Mouse (Mus musculus): Measurements from ENCODE around the gene Syt3. TPM values are rescaled to one million over a fixed set of nuclear protein-coding genes. Genes with fewer than 3 reads are reported as not detected.

Gene Syt3
- 10 to 100 TPM; 58.3 to 70.5 TPM for total RNA-seq (2021)

DNA sequence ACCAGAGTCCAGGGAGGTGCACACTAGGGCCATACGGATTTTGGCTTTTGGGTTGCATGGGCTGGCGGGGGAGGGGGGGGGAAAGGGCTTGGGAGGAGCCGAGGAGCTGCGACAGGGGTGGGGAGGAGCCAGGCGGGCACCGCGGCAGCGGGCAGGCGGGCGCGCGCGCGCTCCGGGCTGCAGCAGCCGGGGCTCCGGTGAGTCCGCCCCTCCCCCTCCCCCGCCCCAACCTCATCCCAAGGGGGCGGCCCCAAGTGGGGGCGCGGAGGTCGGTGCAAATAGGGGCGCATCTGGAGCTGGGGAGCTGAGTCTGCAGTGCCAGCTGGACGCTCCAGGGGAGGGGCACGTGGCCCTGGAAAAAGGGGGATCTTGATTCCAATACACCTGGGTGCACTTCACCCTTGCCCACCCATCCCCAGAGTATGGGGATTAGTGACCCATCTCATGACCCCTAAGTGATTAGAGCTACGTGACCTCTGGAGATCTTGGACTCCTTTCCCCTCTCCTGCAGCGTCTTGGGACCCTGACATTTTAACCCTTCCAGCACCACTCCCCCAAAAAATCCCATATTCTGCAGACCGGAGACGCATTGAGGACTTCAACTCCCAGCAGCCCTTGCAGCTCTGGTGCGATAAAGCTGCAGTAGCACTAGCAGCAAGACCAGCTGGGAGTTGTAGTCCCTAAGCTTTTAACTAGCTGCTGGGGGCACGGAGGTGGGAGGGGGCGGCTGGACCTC is at the start of gene Syt3:
TSS of gene Syt3 (plus strand) at position 123 of the 736 bp plus-strand sequence.
- peak; percentile 73 to 79 for DNase-seq (ENCODE audit: low spot score in 2 of 2)
- intact Hi-C loops (cut with DNase I), result loop anchor here (5.0 kb wide), 1 partner anchor 58 kb away; no protein-coding TSS in a partner anchor

DNA sequence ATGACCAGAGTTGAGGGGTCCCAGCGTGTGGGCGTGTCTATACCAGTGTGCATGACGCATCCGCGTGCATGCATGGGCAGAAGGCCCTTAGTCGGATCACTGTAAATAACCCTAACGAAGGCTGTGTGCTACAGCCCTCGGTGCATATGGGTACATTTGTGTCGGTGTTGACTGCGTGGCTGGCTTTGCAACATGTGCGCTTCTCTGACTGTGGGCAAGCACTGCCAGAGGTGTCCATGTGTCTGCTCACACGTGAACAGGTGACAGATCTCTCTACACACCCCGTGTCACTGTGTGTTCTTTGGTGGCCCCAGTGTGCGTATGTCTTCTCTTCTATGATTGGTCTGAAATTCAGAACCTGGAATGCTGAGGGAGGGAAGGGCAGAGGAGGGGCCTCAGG is 49.8 kb upstream of the Syt3 start:
- DNase-seq (ENCODE audit: low spot score in 2 of 2), result no peak
- intact Hi-C loops (cut with DNase I), result no loop called here

DNA sequence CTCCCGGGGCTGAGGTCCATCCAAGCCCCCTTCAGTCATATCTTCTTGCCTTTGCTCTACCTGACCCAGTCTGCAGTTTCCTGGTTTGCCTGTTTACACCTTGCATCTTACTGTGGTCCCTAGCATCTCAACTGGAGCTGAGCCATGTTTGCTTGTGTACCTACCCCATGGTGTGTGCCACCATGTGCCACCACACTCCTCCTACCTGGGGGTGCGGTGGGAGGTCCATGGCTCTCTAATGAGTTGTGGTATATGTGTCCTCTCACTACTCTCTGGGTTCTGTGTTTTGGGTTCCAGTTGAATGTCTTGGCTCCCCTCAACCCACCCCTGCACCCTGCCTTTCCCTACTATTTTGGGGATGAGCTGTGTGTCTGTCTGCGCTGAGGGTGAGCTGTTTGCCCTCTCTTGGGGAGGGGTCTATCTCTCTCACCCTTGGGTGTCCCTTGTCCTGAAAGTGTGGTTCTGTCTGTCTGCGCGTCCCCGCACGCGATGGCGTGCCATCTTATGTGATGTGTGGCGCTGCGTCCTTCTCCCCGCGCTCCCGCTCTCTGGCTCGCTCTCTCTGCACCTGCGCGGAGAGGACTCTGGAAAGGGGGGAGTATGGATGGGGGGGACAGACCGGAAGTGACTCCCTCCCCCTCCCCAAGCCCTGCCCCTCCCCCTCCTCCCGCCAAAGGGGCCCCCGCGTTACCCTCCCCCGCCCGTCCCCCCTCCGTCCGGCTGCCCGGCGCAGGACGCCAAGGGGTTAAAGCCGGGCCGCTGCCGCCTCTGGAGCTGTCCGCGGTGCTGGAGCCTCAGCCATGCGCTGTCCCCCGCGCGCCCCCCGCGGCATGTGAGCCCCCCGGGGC is 48.6 kb upstream of the Syt3 start:
- peak in 1 of 2 experiments; percentile 72 for DNase-seq (ENCODE audit: low spot score in 2 of 2)
- intact Hi-C loops (cut with DNase I), result no loop called here

DNA sequence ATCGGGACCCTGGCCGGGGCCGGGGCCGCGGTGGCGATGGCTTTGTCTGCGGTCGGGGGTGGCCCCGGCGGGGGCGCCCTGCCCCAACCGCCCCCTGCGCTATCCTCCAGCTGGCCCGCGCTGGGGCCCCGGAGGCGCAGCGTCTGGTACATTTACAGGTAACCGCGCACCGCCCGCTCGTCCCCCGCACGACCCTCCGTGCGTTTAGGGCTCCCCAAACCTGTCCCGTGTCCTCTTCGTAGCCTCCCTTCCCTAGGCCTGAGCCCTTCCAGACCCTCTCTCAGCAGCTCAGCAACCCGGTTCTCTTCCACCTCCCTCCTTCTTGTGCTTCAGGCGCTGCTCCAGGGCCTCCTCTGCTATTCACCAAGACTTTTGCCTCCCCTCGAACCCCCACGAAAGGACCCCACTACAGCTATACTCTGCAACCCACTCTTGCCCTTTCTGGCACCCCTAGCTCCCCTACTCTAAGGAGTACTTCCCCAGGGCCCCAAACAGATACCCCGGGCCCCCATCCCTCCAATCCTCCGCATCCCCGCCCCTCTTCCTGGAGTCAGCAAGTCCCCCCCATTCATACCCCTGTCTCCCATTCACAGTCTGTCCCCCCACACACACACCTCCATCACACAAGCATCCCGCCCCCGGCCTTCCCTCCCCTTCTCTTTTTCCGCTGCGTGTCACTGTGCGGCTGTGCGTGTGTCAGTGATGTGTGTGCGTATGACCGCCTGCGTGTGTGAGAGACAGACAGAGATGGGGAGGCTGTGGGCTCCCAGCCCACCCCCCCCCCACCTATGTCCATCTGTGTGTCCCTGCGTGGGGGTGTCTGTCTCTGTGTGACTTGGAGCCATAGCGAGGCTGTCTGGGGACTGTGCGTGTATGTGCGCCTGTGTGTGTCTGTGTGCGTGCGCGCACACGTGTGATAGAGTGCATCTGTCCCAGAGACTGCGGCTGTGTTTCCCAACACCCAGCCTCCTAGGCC is 47.6 kb upstream of the Syt3 start:
- intact Hi-C loops (cut with DNase I), result loop anchor here (2.0 kb wide), 1 partner anchor 26 kb away; the partner anchor contains the start of gene Shank1
- DNase-seq (ENCODE audit: low spot score in 2 of 2), result peak; percentile 65 to 69

DNA sequence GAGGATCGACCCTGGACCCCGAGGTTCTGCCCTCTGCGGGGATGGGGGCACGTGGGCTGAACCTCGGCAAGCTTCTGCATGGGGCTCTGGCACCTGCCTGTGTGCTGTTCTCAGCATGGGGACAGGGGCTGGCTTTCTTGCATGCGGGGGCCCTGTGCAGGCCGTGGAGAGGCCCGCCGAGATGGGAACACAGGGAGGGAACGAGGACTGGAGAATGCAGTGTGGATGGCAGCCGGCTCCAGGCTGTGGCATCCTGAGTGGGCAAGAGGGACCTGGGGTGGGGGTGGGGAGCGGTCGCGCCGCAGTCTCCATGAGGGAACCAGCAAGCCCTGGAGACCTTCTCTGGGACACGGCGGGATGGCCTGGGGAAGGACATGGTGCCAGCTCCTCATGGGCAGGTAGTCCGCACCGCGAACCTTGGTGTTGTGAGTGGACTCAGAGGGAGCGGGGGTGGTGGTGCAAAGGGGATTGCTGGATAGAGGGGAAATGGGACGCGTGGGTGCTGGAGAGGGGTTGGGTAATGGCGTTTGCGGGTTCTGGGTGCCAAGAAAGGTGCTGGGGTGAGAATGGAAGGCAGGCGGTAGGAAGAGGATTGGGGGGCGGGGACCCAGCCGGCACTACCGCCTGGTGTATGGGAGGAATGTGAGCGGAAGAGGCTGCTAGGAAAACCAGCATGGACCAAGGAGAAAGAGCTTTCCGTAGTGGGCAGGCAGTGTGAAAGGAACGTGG is 46.6 kb upstream of the Syt3 start:
- intact Hi-C loops (cut with DNase I), result loop anchor here (2.0 kb wide), 1 partner anchor 26 kb away; the partner anchor contains the start of gene Shank1
- DNase-seq (ENCODE audit: low spot score in 2 of 2), result peak in 1 of 2 experiments; percentile 67

- DNase-seq (ENCODE audit: low spot score in 2 of 2), result no peak
- intact Hi-C loops (cut with DNase I), result loop anchor here (2.0 kb wide), 1 partner anchor 15 kb away; no protein-coding TSS in a partner anchor
Measured at GRCm38 (mm10) chr7:44340226-44340625, 43.7 kb upstream of the Syt3 start.

GRCm38 (mm10) chr7:44341119-44341518 is 42.8 kb upstream of the Syt3 start:
- intact Hi-C loops (cut with DNase I), result loop anchor here (2.0 kb wide), 1 partner anchor 14 kb away; no protein-coding TSS in a partner anchor

GRCm38 (mm10) chr7:44341714-44342113 is 42.2 kb upstream of the Syt3 start:
- intact Hi-C loops (cut with DNase I), result loop anchor here (2.0 kb wide), 1 partner anchor 13 kb away; no protein-coding TSS in a partner anchor
- peak in 1 of 2 experiments; percentile 51 for DNase-seq (ENCODE audit: low spot score in 2 of 2)

More at GRCm38 (mm10) chr7:44341119-44341518, 42.8 kb upstream of the Syt3 start:
- no peak for DNase-seq (ENCODE audit: low spot score in 2 of 2)

DNA sequence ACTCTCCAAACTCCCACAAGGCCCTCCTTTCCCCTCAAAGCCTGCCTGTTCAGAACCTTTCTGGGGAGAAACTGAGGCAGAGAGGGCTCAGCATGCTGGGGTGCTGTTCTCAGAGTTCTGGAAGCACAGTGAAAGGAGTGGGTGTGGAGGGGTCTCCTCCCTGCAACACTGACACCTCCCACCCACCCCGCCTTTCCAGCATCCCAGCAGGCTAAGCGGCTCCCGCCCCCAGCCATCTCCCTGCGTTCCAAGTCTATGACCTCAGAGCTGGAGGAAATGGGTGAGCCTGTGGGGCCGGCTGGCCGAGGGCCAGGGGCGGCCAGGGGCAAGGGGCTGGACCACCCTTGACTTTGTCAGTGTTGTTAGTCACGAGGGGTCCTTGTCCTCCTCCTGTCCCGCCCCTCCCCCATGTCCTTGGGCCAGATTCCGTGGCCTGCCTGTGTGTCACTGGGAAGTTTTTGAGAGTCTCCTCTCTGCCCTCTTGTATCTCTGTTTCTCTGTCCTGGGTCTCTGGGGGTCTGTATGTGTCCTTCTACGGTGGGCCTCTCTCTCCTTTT is 40.4 kb upstream of the Syt3 start:
- intact Hi-C loops (cut with DNase I), result no loop called here
- DNase-seq (ENCODE audit: low spot score in 2 of 2), result no peak

GRCm38 (mm10) chr7:44344622-44345021 is 39.3 kb upstream of the Syt3 start:
- no peak for DNase-seq (ENCODE audit: low spot score in 2 of 2)
- intact Hi-C loops (cut with DNase I), result no loop called here

DNA sequence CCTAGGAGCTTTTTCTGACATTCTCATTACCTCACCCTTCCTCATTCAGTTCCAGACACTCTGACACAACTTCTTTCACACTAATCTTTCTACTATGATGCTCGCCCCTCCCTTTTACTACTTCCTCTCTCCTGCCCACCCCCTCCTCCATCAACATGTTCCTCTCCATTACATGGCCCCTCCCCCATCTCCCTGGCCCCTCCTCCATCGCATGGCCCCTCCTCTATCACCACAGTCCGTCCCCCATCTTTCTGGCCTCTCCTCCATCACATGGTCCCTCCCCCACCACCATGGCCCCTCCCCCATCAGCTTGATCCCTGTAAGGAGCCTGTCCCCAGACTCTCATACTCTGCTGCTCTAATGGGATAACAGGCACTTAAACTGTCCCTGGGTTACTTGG is 34.9 kb upstream of the Syt3 start:
- intact Hi-C loops (cut with DNase I), result no loop called here
- DNase-seq (ENCODE audit: low spot score in 2 of 2), result no peak

DNA sequence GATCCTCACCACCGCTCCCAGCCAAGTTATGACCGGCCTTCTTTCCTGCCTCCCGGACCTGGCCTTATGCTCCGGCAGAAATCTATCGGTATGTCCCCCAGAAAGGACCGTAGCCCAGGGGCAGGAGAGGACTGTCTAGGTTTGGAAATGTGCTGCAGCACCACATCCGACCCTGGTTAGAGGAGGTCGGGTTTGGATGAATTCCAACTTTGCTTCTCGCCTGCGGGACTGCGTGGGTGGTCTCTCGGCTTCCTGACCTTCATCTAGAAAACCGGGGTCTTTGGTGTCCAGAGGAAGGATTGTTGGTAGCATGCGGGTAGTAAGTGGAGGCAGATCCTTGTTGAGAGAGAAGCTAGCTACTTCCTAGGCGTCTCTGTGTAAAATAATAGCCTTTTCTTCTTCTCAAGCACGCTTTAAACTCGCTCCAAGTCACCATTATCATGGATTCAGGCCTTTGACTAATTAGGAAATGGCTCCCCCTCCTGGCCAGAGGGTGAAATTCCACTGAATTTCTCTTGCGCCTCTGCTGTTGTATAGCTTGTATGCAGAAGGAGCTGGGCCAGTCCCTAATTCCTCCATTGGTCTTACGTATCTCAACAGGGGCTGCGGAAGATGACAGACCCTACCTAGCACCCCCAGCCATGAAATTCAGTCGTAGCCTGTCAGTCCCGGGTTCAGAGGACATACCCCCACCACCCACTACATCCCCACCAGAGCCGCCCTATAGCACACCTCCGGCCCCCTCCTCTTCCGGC is 32.8 kb upstream of the Syt3 start:
- DNase-seq (ENCODE audit: low spot score in 2 of 2), result peak; percentile 81 to 83
- intact Hi-C loops (cut with DNase I), result loop anchor here (2.0 to 5.0 kb wide), 2 partner anchors 39 to 88 kb away; partner anchors contain the start of gene Shank1

DNA sequence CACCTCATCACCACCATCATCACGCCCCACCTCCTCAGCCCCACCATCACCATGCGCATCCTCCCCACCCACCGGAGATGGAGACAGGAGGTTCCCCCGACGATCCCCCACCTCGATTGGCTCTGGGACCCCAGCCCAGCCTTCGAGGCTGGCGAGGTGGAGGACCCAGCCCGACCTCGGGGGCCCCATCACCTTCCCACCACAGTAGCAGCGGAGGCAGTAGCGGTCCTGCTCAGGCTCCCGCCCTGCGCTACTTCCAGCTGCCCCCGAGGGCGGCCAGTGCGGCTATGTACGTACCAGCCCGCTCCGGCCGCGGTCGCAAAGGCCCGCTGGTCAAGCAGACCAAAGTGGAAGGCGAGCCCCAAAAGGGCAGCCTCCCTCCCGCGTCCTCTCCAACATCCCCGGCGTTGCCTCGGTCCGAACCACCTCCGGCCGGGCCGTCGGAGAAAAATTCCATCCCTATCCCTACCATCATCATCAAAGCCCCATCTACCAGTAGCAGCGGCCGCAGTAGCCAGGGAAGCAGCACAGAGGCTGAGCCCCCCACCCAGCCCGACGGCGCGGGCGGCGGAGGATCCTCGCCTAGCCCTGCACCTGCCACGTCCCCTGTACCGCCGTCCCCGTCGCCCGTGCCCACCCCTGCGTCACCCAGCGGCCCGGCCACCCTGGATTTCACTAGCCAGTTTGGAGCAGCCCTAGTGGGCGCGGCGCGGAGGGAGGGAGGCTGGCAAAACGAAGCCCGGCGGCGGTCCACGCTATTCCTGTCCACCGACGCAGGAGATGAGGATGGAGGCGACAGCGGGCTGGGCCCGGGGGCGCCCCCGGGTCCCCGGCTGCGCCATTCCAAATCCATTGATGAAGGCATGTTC is 31.8 kb upstream of the Syt3 start:
- intact Hi-C loops (cut with DNase I), result loop anchor here (2.0 to 5.0 kb wide), 2 partner anchors 40 to 89 kb away; partner anchors contain the start of gene Shank1
- DNase-seq (ENCODE audit: low spot score in 2 of 2), result peak; percentile 42 to 45

- peak; percentile 57 to 73 for DNase-seq (ENCODE audit: low spot score in 2 of 2)
- intact Hi-C loops (cut with DNase I), result loop anchor here (5.0 kb wide), 1 partner anchor 41 kb away; the partner anchor contains the start of gene Shank1
Measured at GRCm38 (mm10) chr7:44352750-44353600, 30.9 kb upstream of the Syt3 start.

DNA sequence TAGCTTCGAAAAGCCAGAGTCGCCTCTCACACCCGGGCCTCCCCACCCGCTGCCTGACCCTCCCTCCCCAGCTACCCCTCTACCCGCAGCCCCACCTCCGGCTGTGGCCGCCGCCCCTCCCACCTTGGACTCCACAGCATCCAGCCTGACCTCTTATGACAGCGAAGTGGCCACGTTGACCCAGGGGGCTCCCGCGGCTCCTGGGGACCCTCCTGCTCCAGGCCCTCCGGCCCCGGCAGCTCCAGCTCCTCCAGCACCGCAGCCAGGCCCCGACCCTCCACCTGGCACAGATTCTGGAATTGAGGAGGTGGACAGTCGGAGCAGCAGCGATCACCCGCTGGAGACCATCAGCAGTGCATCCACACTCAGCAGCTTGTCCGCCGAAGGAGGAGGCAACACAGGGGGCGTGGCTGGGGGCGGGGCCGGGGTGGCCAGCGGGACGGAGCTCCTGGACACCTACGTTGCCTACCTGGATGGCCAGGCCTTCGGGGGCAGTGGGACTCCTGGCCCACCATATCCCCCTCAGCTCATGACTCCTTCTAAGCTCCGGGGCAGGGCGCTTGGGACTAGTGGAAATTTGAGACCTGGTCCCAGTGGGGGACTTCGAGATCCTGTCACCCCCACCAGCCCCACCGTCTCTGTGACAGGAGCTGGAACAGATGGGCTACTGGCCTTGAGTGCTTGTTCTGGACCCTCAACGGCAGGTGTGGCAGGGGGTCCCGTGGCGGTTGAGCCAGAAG is 30.1 kb upstream of the Syt3 start:
- intact Hi-C loops (cut with DNase I), result loop anchor here (2.0 to 5.0 kb wide), 2 partner anchors 13 to 41 kb away; partner anchors contain the start of gene Shank1
- DNase-seq (ENCODE audit: low spot score in 2 of 2), result peak in 1 of 2 experiments; percentile 29

All from left cerebral cortex, postnatal 36 days (tissue).